Mouse (Mus musculus) C3H10T1/2 (cell line): ENCODE results near the gene Fam135a. TPM values are rescaled to one million over a fixed set of nuclear protein-coding genes. Genes with fewer than 3 reads are reported as not detected.

Experiments
- polyA plus RNA-seq, 2 experiments: library from polyadenylated mRNA; unstranded; fragments of >200 nt; fragmentation: generic; extraction: Trizol; gene quantifications; one replicate each; pipeline ENCODE4 v1.2.1; 2012; ENCODE audit warnings: missing spikeins in 2 of 2

The Fam135a gene
- 1 to 10 TPM in 1 of 2 experiments, under 1 TPM in 1; 0.16 to 2.1 TPM for polyA plus RNA-seq

GRCm38 (mm10) chr1:24099926-24100869 is at the start of gene Fam135a:
Fam135a (minus strand) TSS chr1:24100341.

GRCm38 (mm10) chr1:24005070-24005804 is 94.9 kb downstream of the Fam135a start, which contains the start of gene Sdhaf4:
Sdhaf4 (minus strand) TSS chr1:24005656.

Other genes starting within 250 kb of the Fam135a start
- 10 to 100 TPM in 1 of 2 experiments, 1 to 10 TPM in 1; 9.0 to 31.9 TPM for gene Smap1, start 178.0 kb downstream of the Fam135a start, polyA plus RNA-seq
- 10 to 100 TPM in 1 of 2 experiments, 1 to 10 TPM in 1; 4.5 to 51.4 TPM for gene Sdhaf4, start 94.7 kb downstream of the Fam135a start, polyA plus RNA-seq
- gene Col9a1, start 77.3 kb upstream of the Fam135a start, polyA plus RNA-seq = under 1 TPM in 1 of 2 experiments, not detected in 1; 0.01 TPM